ENCODE assay signal across 8 mouse cellular contexts in genomic region chr8:126970579-126971313, GRCm38 (mm10). TPM values are rescaled to one million over a fixed set of nuclear protein-coding genes. Genes with fewer than 3 reads are reported as not detected.
DNase-seq lines count a peak whose midpoint lies in the region; ATAC-seq and TF ChIP-seq lines count a peak whose summit lies in the region.

Gene Rbm34 (minus strand): TSS chr8:126971071.

- peaks cover 7% of the 10 kb centered on the region for H3K36me3 ChIP-seq in heart, embryonic 11.5 days (ENCODE audit: control insufficient read depth, insufficient read depth, low read length)
- peaks cover 27% of the 10 kb centered on the region for H3K36me3 ChIP-seq in kidney, embryonic 16.5 days (ENCODE audit: insufficient read depth, low read length)
- H3K36me3 ChIP-seq in liver, adult 2 months (ENCODE audit: control insufficient read depth, insufficient read depth, low read length): peaks cover 7% of the 10 kb centered on the region; the same call in 1 of the 2 replicates
- peaks cover 9% of the 10 kb centered on the region for H3K36me3 ChIP-seq in myocyte (ENCODE audit: control insufficient read depth, insufficient read depth)
- peaks cover 8% of the 10 kb centered on the region for H3K36me3 ChIP-seq in splenic B cell, adult 2 months (ENCODE audit: control insufficient read depth, insufficient read depth, low read length, poor library complexity, severe bottlenecking)

- under 1% methylated on average over 49 of the region's 50 CpGs for WGBS in heart, embryonic 11.5 days (ENCODE audit: insufficient replicate concordance)
- under 1% methylated on average over 50 of the region's 50 CpGs for WGBS in kidney, embryonic 16.5 days
- under 1% methylated on average over 50 of the region's 50 CpGs for WGBS in liver, adult 2 months

- peaks cover 2% of the 10 kb centered on the region; the same call in 1 of the 2 replicates for H3K4me1 ChIP-seq in heart, embryonic 11.5 days (ENCODE audit: control insufficient read depth, insufficient read depth, low read length)
- peaks cover 6% of the 10 kb centered on the region for H3K4me1 ChIP-seq in kidney, embryonic 16.5 days (ENCODE audit: insufficient read depth, low read length)
- H3K4me1 ChIP-seq in liver, adult 2 months (ENCODE audit: control insufficient read depth, insufficient read depth, low read length): peaks cover 4% of the 10 kb centered on the region

- peak within 1 kb of the TSS; percentile 51 for H3ac ChIP-seq in myocyte (ENCODE audit: control insufficient read depth, insufficient read length)

- ATAC-seq in erythroblast, adult 5-6 weeks (replicated peaks; ENCODE audit: low FRiP score, poor library complexity, severe bottlenecking): peak; percentile 99
- peak; percentile 95 for ATAC-seq in heart, embryonic 11.5 days (replicated peaks; ENCODE audit: insufficient number of reproducible peaks, low FRiP score, low TSS enrichment)
- ATAC-seq in kidney, embryonic 16.5 days (ENCODE audit: low FRiP score, low TSS enrichment): peak; percentile 97

- H3K9ac ChIP-seq in heart, embryonic 11.5 days (ENCODE audit: low read depth, low read length): peak within 1 kb of the TSS; percentile 89
- H3K9ac ChIP-seq in kidney, embryonic 16.5 days (replicated peaks; ENCODE audit: low read length): peak within 1 kb of the TSS; percentile 82
- H3K9ac ChIP-seq in liver, adult 2 months (ENCODE audit: low read depth, low read length): peak within 1 kb of the TSS; percentile 91

- TF ChIP-seq POLR2A in liver, adult 2 months (IDR thresholded peaks at IDR 0.05; ENCODE audit: extremely low read depth, insufficient read depth, low read length): peak; percentile 77; the same call in 1 of the 2 replicates
- TF ChIP-seq POLR2A in myocyte (IDR thresholded peaks at IDR 0.05; ENCODE audit: insufficient read length, low read depth): peak; percentile 79

- H3K9me3 ChIP-seq in heart, embryonic 11.5 days (replicated peaks; ENCODE audit: control insufficient read depth, low read length): no peaks in the 10 kb centered on the region
- no peaks in the 10 kb centered on the region for H3K9me3 ChIP-seq in kidney, embryonic 16.5 days (ENCODE audit: low read length)

- DNase-seq in B cell, adult 2 months: peak; percentile 91
- DNase-seq in brain, adult 2 months (ENCODE audit: low read depth, low spot score): peak; percentile 99
- peak; percentile 94 for DNase-seq in liver, adult 2 months (ENCODE audit: extremely low read depth, low read depth, low spot score)
- peak; percentile 90 for DNase-seq in splenic B cell, adult 2 months (ENCODE audit: low read depth, low spot score)

- peak within 1 kb of the TSS; percentile 97 for H3K4me3 ChIP-seq in heart, embryonic 11.5 days (ENCODE audit: low read depth, low read length)
- peak within 1 kb of the TSS; percentile 90 for H3K4me3 ChIP-seq in kidney, embryonic 16.5 days (ENCODE audit: low read length)
- H3K4me3 ChIP-seq in liver, adult 2 months (ENCODE audit: insufficient read depth, low read depth, low read length): peak within 1 kb of the TSS; percentile 94
- H3K4me3 ChIP-seq in myocyte: peak within 1 kb of the TSS; percentile 66

- no peak for TF ChIP-seq CTCF in liver, adult 2 months (IDR thresholded peaks at IDR 0.05; ENCODE audit: low read depth, low read length)

- peaks cover 6% of the 10 kb centered on the region; the same call in 1 of the 2 replicates for H3K79me2 ChIP-seq in liver, adult 2 months (ENCODE audit: control insufficient read depth, insufficient read depth, low read length)
- peaks cover 25% of the 10 kb centered on the region for H3K79me2 ChIP-seq in myocyte (ENCODE audit: control insufficient read depth, insufficient read depth)

- no peaks in the 10 kb centered on the region for H3K27me3 ChIP-seq in heart, embryonic 11.5 days (ENCODE audit: control insufficient read depth, insufficient read depth, low read length)
- H3K27me3 ChIP-seq in kidney, embryonic 16.5 days (ENCODE audit: insufficient read depth, low read length): no peaks in the 10 kb centered on the region
- no peaks in the 10 kb centered on the region for H3K27me3 ChIP-seq in liver, adult 2 months (ENCODE audit: control insufficient read depth, insufficient read depth, low read length)
- H3K27me3 ChIP-seq in myocyte (ENCODE audit: control insufficient read depth, insufficient read depth, insufficient read length): no peaks in the 10 kb centered on the region
- no peaks in the 10 kb centered on the region for H3K27me3 ChIP-seq in splenic B cell, adult 2 months (ENCODE audit: control insufficient read depth, insufficient read depth, low read length, poor library complexity, severe bottlenecking)

- H3K4me2 ChIP-seq in heart, embryonic 11.5 days: peak within 1 kb of the TSS; percentile 94
- H3K4me2 ChIP-seq in kidney, embryonic 16.5 days (replicated peaks; ENCODE audit: low read depth, low read length): peak within 1 kb of the TSS; percentile 71
- peak within 1 kb of the TSS; percentile 95 for H3K4me2 ChIP-seq in myocyte (ENCODE audit: low read depth)

- peak within 1 kb of the TSS; percentile 68 for H3K27ac ChIP-seq in heart, embryonic 11.5 days (ENCODE audit: low read depth, low read length)
- peak within 1 kb of the TSS; percentile 85 for H3K27ac ChIP-seq in kidney, embryonic 16.5 days (ENCODE audit: low read length)
- peak within 1 kb of the TSS; percentile 45 for H3K27ac ChIP-seq in liver, adult 2 months (replicated peaks; ENCODE audit: insufficient read depth, low read depth, low read length)

TF ChIP-seq in myocyte, 11 proteins besides CTCF, POLR2A, EP300 and RAD21:
- TF ChIP-seq MYOG (IDR thresholded peaks at IDR 0.05; ENCODE audit: control insufficient read depth in 1 of 3, insufficient read depth in 1 of 3, insufficient read length in 2 of 3, low read depth in 2 of 3) (peak in 1 of 3 experiments; percentile 41), MAX (IDR thresholded peaks at IDR 0.05; ENCODE audit: low read depth) (no peak), POLR2AphosphoS2 (IDR thresholded peaks at IDR 0.05; ENCODE audit: insufficient read length, low read depth) (peak; percentile 89), MYOD1 (IDR thresholded peaks at IDR 0.05; ENCODE audit: control insufficient read depth in 1 of 3, insufficient read length in 2 of 3, low read depth in 2 of 3) (peak in 2 of 3 experiments; percentile 58 to 68)

RNA-seq across cellular contexts. Expression of gene Rbm34, which starts in this region (rescaled TPM):
- 5.2 and 10.6 TPM in 2 replicates for total RNA-seq in erythroblast, adult 5-6 weeks (2015; ENCODE audit: low replicate concordance)
- 3.8 and 5.7 TPM in 2 replicates for total RNA-seq in erythroblast, adult 5-6 weeks (2017; ENCODE audit: low replicate concordance)
- 15.6 and 16.0 TPM in 2 replicates for polyA plus RNA-seq in heart, embryonic 11.5 days (2014; fragmentation: Nextera tagmentation; extraction: Ambion mirVana)
- 20.1 and 20.5 TPM in 2 replicates for polyA plus RNA-seq in kidney, embryonic 16.5 days (2015; fragmentation: Nextera tagmentation; extraction: Ambion mirVana)
- total RNA-seq in liver, adult 2 months (2014; rRNA removed): 4.8 and 6.4 TPM in 2 replicates
- 1.5 and 1.9 TPM in 2 replicates for polyA plus RNA-seq in liver, adult 2 months (2012; rRNA removed)
- 4.9 TPM for polyA plus RNA-seq in myocyte (2012; fragmentation: generic; extraction: Trizol)

Comparison
In these comparisons a context has a peak if more than half of its experiments do, and no peak if none do; other contexts are left out.
1. Peak in every context shown above with its lines: DNase-seq, ATAC-seq, H3K4me3 ChIP-seq and H3K27ac ChIP-seq.